In genomic region chr1:73996209-73996608, GRCm38 (mm10) we compare ENCODE assay signal across 8 mouse cellular contexts.
DNase-seq lines count a peak whose midpoint lies in the region; ATAC-seq and TF ChIP-seq lines count a peak whose summit lies in the region.

No protein-coding gene starts in this region.

- no peak for ATAC-seq in midbrain, embryonic 16.5 days

- no peak for TF ChIP-seq POLR2A in olfactory bulb, adult 2 months (IDR thresholded peaks at IDR 0.05; ENCODE audit: insufficient read depth, low read depth, low read length)

- H3K27ac ChIP-seq in midbrain, embryonic 10.5 days (replicated peaks): no peak overlapping the region
- H3K27ac ChIP-seq in midbrain, embryonic 16.5 days (ENCODE audit: low read length): no peak overlapping the region
- no peak overlapping the region for H3K27ac ChIP-seq in olfactory bulb, adult 2 months (ENCODE audit: insufficient read depth, low read depth, low read length)

- peak; percentile 55; the same call in 1 of the 2 replicates for TF ChIP-seq CTCF in olfactory bulb, adult 2 months (IDR thresholded peaks at IDR 0.05; ENCODE audit: insufficient read depth, low read depth, low read length)

- H3K4me2 ChIP-seq in midbrain, embryonic 16.5 days (ENCODE audit: low read length): no peak overlapping the region

- H3K9ac ChIP-seq in midbrain, embryonic 16.5 days (ENCODE audit: low read depth, low read length): no peak overlapping the region

- peaks cover 3% of the 10 kb centered on the region; the same call in 1 of the 2 replicates for H3K36me3 ChIP-seq in midbrain, embryonic 10.5 days
- H3K36me3 ChIP-seq in midbrain, embryonic 16.5 days (ENCODE audit: control insufficient read depth, insufficient read depth, low read length): no peaks in the 10 kb centered on the region

- WGBS in midbrain, embryonic 10.5 days: 62% methylated on average over 2 of the region's 2 CpGs
- 50% methylated on average over 2 of the region's 2 CpGs for WGBS in midbrain, embryonic 16.5 days
- 64% methylated on average over 2 of the region's 2 CpGs for WGBS in olfactory bulb, adult 2 months

- no peak overlapping the region for H3K4me3 ChIP-seq in midbrain, embryonic 10.5 days
- no peak overlapping the region for H3K4me3 ChIP-seq in midbrain, embryonic 16.5 days (ENCODE audit: low read depth, low read length)
- H3K4me3 ChIP-seq in olfactory bulb, adult 2 months (ENCODE audit: insufficient read depth, low read depth, low read length): no peak overlapping the region

- no peaks in the 10 kb centered on the region for H3K9me3 ChIP-seq in midbrain, embryonic 10.5 days (replicated peaks)
- no peaks in the 10 kb centered on the region for H3K9me3 ChIP-seq in midbrain, embryonic 16.5 days (replicated peaks; ENCODE audit: control insufficient read depth, low read length, poor library complexity, severe bottlenecking)

- H3K27me3 ChIP-seq in midbrain, embryonic 10.5 days (ENCODE audit: low read depth, poor library complexity, severe bottlenecking): no peaks in the 10 kb centered on the region
- H3K27me3 ChIP-seq in midbrain, embryonic 16.5 days (ENCODE audit: control insufficient read depth, insufficient read depth, low read depth, low read length): no peaks in the 10 kb centered on the region

- H3K4me1 ChIP-seq in midbrain, embryonic 10.5 days: peaks cover 27% of the 10 kb centered on the region
- H3K4me1 ChIP-seq in midbrain, embryonic 16.5 days (ENCODE audit: control insufficient read depth, insufficient read depth, low read length): no peaks in the 10 kb centered on the region
- peaks cover 26% of the 10 kb centered on the region for H3K4me1 ChIP-seq in olfactory bulb, adult 2 months (ENCODE audit: control insufficient read depth, insufficient read depth, low read length)

- peak; percentile 47 for DNase-seq in midbrain, embryonic 10.5 days (ENCODE audit: low spot score)
- DNase-seq in Muller cell, postnatal 12 days (ENCODE audit: inconsistent ontology term): peak; percentile 84
- peak; percentile 32 for DNase-seq in cerebellum, adult 8-10 months
- DNase-seq in gastrocnemius, postnatal 14 days: peak; percentile 79
- DNase-seq in left cerebral cortex, postnatal 10 days (ENCODE audit: extremely low spot score in 1 of 2, low spot score in 2 of 2): peak; percentile 31 to 68
- DNase-seq in urinary bladder, postnatal 4 days (ENCODE audit: low spot score in 2 of 2): no peak

- intact Hi-C loops in gastrocnemius, postnatal 14 days (cut with DNase I; ENCODE audit: low total_unique reads): no loop called here
- intact Hi-C loops in left cerebral cortex, postnatal 10 days (cut with DNase I): loop anchor here (2.0 kb wide), 1 partner anchor 81 kb away; no protein-coding TSS in a partner anchor

Comparison
In these comparisons a context has a peak if more than half of its experiments do, and no peak if none do; other contexts are left out.
1. DNase-seq: peak in midbrain, embryonic 10.5 days (single experiment), Muller cell, postnatal 12 days (single experiment), cerebellum, adult 8-10 months (single experiment), gastrocnemius, postnatal 14 days (single experiment) and left cerebral cortex, postnatal 10 days (2 of 2); none in urinary bladder, postnatal 4 days (0 of 2).